Mouse (Mus musculus) limb, embryonic 13.5 days (tissue): ENCODE data around the gene Pam. TPM values are rescaled to one million over a fixed set of nuclear protein-coding genes. Genes with fewer than 3 reads are reported as not detected.
"Not testable (repeated sequence)": the region's sequence is repeated elsewhere in the genome, so short reads cannot be mapped to it uniquely, and the experiment has no call there.

Experiments
- ATAC-seq: fragments of 200-750 bp; cut with Nextera tagmentation; 2 replicates; pipeline ENCODE4 v1.8.0; 2017; ENCODE audit warnings: low read depth, moderate number of reproducible peaks, moderate TSS enrichment; ENCODE audit not compliant: low FRiP score
- H3K27ac ChIP-seq: fragments of 300-500 bp; sonication (generic); 2 replicates; pipeline ENCODE4 v1.5.1; 2015; ENCODE audit warnings: inconsistent platforms, mild to moderate bottlenecking, moderate library complexity
- H3K27me3 ChIP-seq: fragments of 300-500 bp; sonication (generic); 2 replicates; pipeline ENCODE4 v1.6.1; 2015; ENCODE audit warnings: mild to moderate bottlenecking, inconsistent platforms
- H3K36me3 ChIP-seq: fragments of 300-500 bp; sonication (generic); 2 replicates; pipeline ENCODE4 v1.6.1; 2015; ENCODE audit warnings: inconsistent platforms, mild to moderate bottlenecking, moderate library complexity
- H3K4me1 ChIP-seq: fragments of 300-500 bp; sonication (generic); 2 replicates; pipeline ENCODE4 v1.6.1; 2015; ENCODE audit warnings: inconsistent platforms
- H3K4me2 ChIP-seq: fragments of 300-500 bp; sonication (generic); replicated peaks from 2 replicates; pipeline ENCODE4 v1.6.1; 2015; ENCODE audit warnings: inconsistent platforms, mild to moderate bottlenecking, moderate library complexity
- H3K4me3 ChIP-seq: fragments of 300-500 bp; sonication (generic); 2 replicates; pipeline ENCODE4 v1.5.1; 2015; ENCODE audit warnings: moderate library complexity, mild to moderate bottlenecking, inconsistent platforms
- H3K9ac ChIP-seq: fragments of 300-500 bp; sonication (generic); 2 replicates; pipeline ENCODE4 v1.6.1; 2015; ENCODE audit warnings: mild to moderate bottlenecking, inconsistent platforms
- H3K9me3 ChIP-seq: fragments of 300-500 bp; sonication (generic); 2 replicates; pipeline ENCODE4 v1.6.1; 2016; ENCODE audit warnings: inconsistent platforms
- WGBS: fragments of 180-500 bp; shearing (Covaris S2); methylation state at CpG from one replicate; pipeline ENCODE4 v1.1.7; 2015; 5-methylcytosine and 5-hydroxymethylcytosine counted together
- polyA plus RNA-seq: library from polyadenylated mRNA; unstranded; fragments of >200 nt; fragmentation: Nextera tagmentation; extraction: Ambion mirVana; gene quantifications from 2 replicates; pipeline ENCODE4 v1.2.1, GENCODE M21; 2015

The Pam gene
- polyA plus RNA-seq, 1 experiment from 2014 or later, result 45.3 TPM

DNA sequence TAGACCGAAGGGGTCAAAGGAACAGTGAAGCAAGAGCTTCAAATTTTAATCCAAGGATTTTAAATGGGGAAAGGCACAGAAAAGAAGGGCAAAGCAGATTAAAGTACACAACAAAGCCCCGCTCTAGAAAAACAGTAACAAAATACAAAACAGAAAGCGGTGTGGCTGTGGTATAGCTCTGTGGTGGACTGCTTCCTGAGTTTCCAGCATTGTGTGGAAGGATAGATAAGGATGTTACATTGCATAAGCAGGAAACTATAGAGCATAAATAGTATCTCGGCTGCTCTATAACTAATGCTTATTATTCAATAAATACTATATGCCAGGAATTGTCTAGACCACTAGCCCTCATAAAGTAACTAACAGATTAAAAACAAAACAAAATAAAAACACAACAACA lies 67.5 kb downstream of the Pam start:
- no peak overlapping the region for H3K9ac ChIP-seq
- ATAC-seq, result no peak
- H3K4me1 ChIP-seq, result no peaks in the 10 kb centered on the region
- 94% methylated on average over 4 of the region's 4 CpGs for WGBS
- H3K4me2 ChIP-seq, result no peak overlapping the region
- H3K27me3 ChIP-seq, result no peaks in the 10 kb centered on the region
- H3K9me3 ChIP-seq, result no peaks in the 10 kb centered on the region; the same call in 1 of the 2 replicates
- H3K27ac ChIP-seq, result no peak overlapping the region
- H3K36me3 ChIP-seq, result no peaks in the 10 kb centered on the region
- H3K4me3 ChIP-seq, result no peak overlapping the region

DNA sequence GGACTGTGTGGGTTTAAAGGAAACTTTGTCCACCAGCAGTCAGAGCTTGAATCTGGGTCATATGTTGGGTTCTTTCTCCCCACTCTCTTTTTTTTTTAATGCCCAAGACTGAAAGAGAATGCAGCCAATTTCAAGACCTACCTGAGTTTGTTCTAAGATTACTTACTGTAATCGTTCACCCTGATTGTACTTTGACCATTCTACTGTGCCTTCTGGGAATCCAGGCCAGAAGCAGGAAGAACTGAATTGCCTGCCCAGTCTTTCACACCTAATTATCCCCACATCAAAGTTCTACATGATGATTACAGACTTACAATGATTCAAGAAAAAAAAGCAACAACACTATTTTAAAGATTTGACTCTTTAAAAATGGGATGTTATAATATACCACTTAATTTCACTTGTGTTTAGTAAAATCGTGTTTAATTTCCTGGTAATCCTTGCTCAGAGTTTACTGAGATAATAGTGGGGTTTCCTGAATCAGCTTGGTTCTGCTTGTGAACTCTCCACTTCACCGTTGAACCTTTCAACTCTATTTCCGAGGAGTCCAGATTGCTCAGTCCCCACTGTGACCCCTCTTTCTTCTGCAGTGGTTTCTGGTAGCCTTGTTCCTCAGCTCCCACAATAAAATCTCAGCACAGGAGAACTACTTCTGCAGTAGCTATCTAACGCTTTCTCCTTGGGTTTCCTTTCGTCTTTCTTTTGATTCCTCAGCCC lies 69.4 kb downstream of the Pam start:
- no peaks in the 10 kb centered on the region; the same call in 1 of the 2 replicates for H3K9me3 ChIP-seq
- no peaks in the 10 kb centered on the region for H3K36me3 ChIP-seq
- no peaks in the 10 kb centered on the region for H3K4me1 ChIP-seq
- no peaks in the 10 kb centered on the region for H3K27me3 ChIP-seq
- H3K9ac ChIP-seq, result no peak overlapping the region
- no peak overlapping the region for H3K4me3 ChIP-seq
- H3K27ac ChIP-seq, result no peak overlapping the region
- no peak overlapping the region for H3K4me2 ChIP-seq
- no peak for ATAC-seq
- WGBS, result 61% methylated on average over 6 of the region's 6 CpGs

DNA sequence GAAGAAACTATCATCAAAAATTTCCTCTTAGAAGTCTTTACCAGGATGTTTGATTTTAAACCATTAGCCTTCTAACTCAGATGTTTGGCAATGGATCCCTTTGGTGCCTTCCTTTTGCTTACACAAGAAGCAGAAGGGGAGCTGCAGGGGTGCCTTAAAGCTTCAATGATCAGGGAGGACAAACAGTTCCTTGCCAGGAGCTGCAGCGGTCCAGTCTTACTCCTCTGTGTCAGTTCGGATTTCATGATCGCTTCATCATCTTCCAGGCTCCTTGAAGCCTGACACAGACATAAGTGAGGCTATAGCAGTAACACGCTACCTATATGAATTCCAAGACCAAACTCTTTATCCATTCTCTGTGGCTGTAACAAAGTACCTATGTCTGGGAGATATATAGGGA lies 71.6 kb downstream of the Pam start:
- no peak overlapping the region for H3K4me3 ChIP-seq
- ATAC-seq, result no peak
- H3K9ac ChIP-seq, result no peak overlapping the region
- no peak overlapping the region for H3K4me2 ChIP-seq
- H3K9me3 ChIP-seq, result no peaks in the 10 kb centered on the region; the same call in 1 of the 2 replicates
- no peaks in the 10 kb centered on the region for H3K36me3 ChIP-seq
- no peaks in the 10 kb centered on the region for H3K27me3 ChIP-seq
- H3K4me1 ChIP-seq, result no peaks in the 10 kb centered on the region
- no peak overlapping the region for H3K27ac ChIP-seq
- WGBS, result 90% methylated on average over 4 of the region's 4 CpGs

- Histone ChIP-seq H3K9ac (no peak overlapping the region), H3K9me3 (no peaks in the 10 kb centered on the region), H3K4me3 (no peak overlapping the region), H3K27ac (no peak overlapping the region), H3K4me2 (no peak overlapping the region), H3K27me3 (no peaks in the 10 kb centered on the region), H3K36me3 (no peaks in the 10 kb centered on the region), H3K4me1 (no peaks in the 10 kb centered on the region)
- 90% methylated on average over 9 of the region's 9 CpGs for WGBS
- no peak for ATAC-seq
These were observed 76.5 kb downstream of the Pam start for GRCm38 (mm10) chr1:98018987-98019386.

GRCm38 (mm10) chr1:98016004-98016848 lies 79.2 kb downstream of the Pam start:
- Histone ChIP-seq H3K27me3 (no peaks in the 10 kb centered on the region), H3K4me1 (no peaks in the 10 kb centered on the region), H3K27ac (no peak overlapping the region), H3K9me3 (no peaks in the 10 kb centered on the region), H3K4me3 (no peak overlapping the region), H3K36me3 (no peaks in the 10 kb centered on the region), H3K9ac (no peak overlapping the region), H3K4me2 (no peak overlapping the region)
- 65% methylated on average over 10 of the region's 10 CpGs for WGBS
- no peak for ATAC-seq

- Histone ChIP-seq H3K9me3 (no peaks in the 10 kb centered on the region), H3K27ac (no peak overlapping the region), H3K36me3 (no peaks in the 10 kb centered on the region), H3K4me3 (no peak overlapping the region), H3K4me1 (no peaks in the 10 kb centered on the region), H3K27me3 (no peaks in the 10 kb centered on the region), H3K9ac (no peak overlapping the region), H3K4me2 (no peak overlapping the region)
- no peak for ATAC-seq
- WGBS, result 65% methylated on average over 4 of the region's 4 CpGs
These were observed 79.9 kb downstream of the Pam start for GRCm38 (mm10) chr1:98015564-98015963.

- Histone ChIP-seq H3K27ac (0 out of 2 replicates have a peak overlapping the region, but pooled peaks have one; percentile 6), H3K9ac (no peak overlapping the region), H3K9me3 (no peaks in the 10 kb centered on the region), H3K27me3 (no peaks in the 10 kb centered on the region), H3K4me1 (peaks cover 13% of the 10 kb centered on the region), H3K4me2 (no peak overlapping the region), H3K4me3 (no peak overlapping the region), H3K36me3 (no peaks in the 10 kb centered on the region)
- ATAC-seq, result peak; percentile 49; the same call in 1 of the 2 replicates
- 67% methylated on average over 7 of the region's 7 CpGs for WGBS
These were observed 92.7 kb downstream of the Pam start for GRCm38 (mm10) chr1:98002561-98003425.

GRCm38 (mm10) chr1:97999465-97999864 lies 96.0 kb downstream of the Pam start:
- no peak for ATAC-seq
- Histone ChIP-seq H3K36me3 (no peaks in the 10 kb centered on the region), H3K4me2 (no peak overlapping the region), H3K4me1 (peaks cover 13% of the 10 kb centered on the region), H3K9me3 (no peaks in the 10 kb centered on the region), H3K9ac (no peak overlapping the region), H3K4me3 (no peak overlapping the region), H3K27me3 (no peaks in the 10 kb centered on the region), H3K27ac (no peak overlapping the region)
- WGBS, result 59% methylated on average over 2 of the region's 2 CpGs

DNA sequence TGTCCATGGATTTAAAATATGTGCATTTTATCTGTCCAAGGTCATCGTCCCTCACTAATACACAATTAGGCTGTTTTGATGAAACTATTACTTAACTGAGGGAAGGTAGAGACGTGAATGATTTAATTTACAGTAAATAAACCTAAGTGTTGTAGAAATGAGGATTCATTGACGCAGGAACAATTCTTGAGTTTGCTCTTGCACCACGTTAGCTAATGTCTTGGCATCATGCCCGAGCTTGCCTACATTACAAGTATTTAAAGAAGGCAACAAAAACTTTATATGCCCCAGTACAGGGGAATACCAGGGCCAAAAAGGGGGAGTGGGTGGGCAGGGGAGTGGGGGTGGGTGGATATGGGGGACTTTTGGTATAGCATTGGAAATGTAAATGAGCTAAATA lies 96.5 kb downstream of the Pam start:
- not testable (repeated sequence) for H3K9ac ChIP-seq, H3K36me3 ChIP-seq, H3K4me3 ChIP-seq, H3K27ac ChIP-seq, H3K4me2 ChIP-seq, H3K9me3 ChIP-seq, H3K27me3 ChIP-seq
- peaks cover 13% of the 10 kb centered on the region for H3K4me1 ChIP-seq
- ATAC-seq, result peak; percentile 71; the same call in 1 of the 2 replicates
- 49% methylated on average over 5 of the region's 5 CpGs for WGBS

- H3K4me2 ChIP-seq, result no peak overlapping the region
- no peak overlapping the region for H3K9ac ChIP-seq
- no peaks in the 10 kb centered on the region for H3K36me3 ChIP-seq
- H3K4me3 ChIP-seq, result no peak overlapping the region
- peaks cover 7% of the 10 kb centered on the region for H3K4me1 ChIP-seq
- 90% methylated on average over 1 of the region's 1 CpGs for WGBS
- H3K27me3 ChIP-seq, result no peaks in the 10 kb centered on the region
- no peak for ATAC-seq
- no peak overlapping the region for H3K27ac ChIP-seq
- H3K9me3 ChIP-seq, result no peaks in the 10 kb centered on the region
These were observed 98.4 kb downstream of the Pam start for GRCm38 (mm10) chr1:97997088-97997487.

DNA sequence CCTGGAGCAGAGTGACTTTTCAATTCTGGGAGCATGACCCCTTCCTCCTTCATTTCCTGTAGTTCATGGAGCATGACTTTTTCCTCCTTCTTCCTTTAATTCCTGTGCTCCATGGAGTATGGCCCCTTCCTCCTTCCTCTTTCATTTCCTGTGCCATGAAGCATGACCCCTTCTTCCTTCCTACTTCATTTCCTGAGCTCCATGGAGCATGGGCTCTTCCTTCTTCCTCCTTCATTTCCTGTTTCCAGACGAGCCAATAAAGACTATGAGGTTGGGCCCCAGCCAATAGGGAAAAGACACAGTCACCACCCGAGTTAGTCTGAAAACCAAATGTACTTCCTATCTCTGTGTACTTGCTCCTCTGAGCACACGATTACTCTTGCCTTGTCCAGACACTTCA lies 103.5 kb downstream of the Pam start:
- Histone ChIP-seq H3K36me3 (no peaks in the 10 kb centered on the region), H3K9me3 (no peaks in the 10 kb centered on the region), H3K4me3 (no peak overlapping the region), H3K27me3 (no peaks in the 10 kb centered on the region), H3K27ac (no peak overlapping the region), H3K4me2 (no peak overlapping the region), H3K9ac (no peak overlapping the region), H3K4me1 (no peaks in the 10 kb centered on the region)
- no peak for ATAC-seq
- WGBS, result 78% methylated on average over 3 of the region's 3 CpGs

DNA sequence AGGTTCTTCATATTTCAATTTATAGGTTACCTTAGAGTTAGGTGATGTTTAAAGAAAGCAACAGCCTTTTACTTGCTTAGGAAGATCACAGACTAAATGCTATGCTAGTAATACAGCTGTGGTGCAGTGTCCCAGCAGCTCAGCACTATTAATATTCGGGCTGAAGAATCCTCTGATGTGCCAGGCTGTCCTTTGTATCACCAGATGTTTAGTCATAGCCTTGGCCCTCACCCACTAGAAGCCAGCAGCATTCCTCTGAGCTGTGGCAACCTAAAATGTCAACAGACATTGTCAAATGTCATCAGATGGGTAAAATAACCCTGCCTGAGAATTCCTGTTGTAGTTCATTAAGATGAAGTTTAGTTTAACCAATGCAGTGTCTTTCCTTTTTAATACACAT lies 112.3 kb downstream of the Pam start:
- Histone ChIP-seq H3K36me3 (no peaks in the 10 kb centered on the region), H3K27ac (no peak overlapping the region), H3K4me3 (no peak overlapping the region), H3K4me2 (no peak overlapping the region), H3K9ac (no peak overlapping the region), H3K9me3 (no peaks in the 10 kb centered on the region), H3K27me3 (no peaks in the 10 kb centered on the region), H3K4me1 (no peaks in the 10 kb centered on the region)
- WGBS, result 74% methylated on average over 1 of the region's 1 CpGs
- ATAC-seq, result no peak
